Mouse (Mus musculus) ES-Bruce4 (cell line): Measurements from ENCODE around the gene Nbea.

Source experiments
- CTCF ChIP-seq: IDR thresholded peaks from one replicate; pipeline ENCODE4 v1.8.1; 2011; ENCODE audit warnings: low read depth, low read length
- EP300 ChIP-seq: IDR thresholded peaks from 2 replicates; pipeline ENCODE4 v1.6.1; 2011; ENCODE audit warnings: low read depth, low read length; ENCODE audit not compliant: insufficient read depth
- POLR2A ChIP-seq: IDR thresholded peaks from one replicate; pipeline ENCODE4 v1.8.1; 2011; ENCODE audit warnings: low read length; ENCODE audit not compliant: insufficient read depth

- TF ChIP-seq CTCF (no peak), POLR2A (no peak), EP300 (no peak)
Measured at GRCm38 (mm10) chr3:56067849-56068248, 115.7 kb downstream of the Nbea start.
